Mouse (Mus musculus): ENCODE data around the gene Med21. TPM values are rescaled to one million over a fixed set of nuclear protein-coding genes. Genes with fewer than 3 reads are reported as not detected.
A peak's percentile ranks its signal among the peaks of the same experiment; 100 is the strongest.

Gene Med21
- polyA plus RNA-seq, 1 experiment from 2014 or later = 97.2 TPM

- no peaks in the 10 kb centered on the region for H3K27me3 ChIP-seq (replicated peaks; ENCODE audit: control insufficient read depth, insufficient read depth, low read length)
- H3K9ac ChIP-seq (ENCODE audit: low read depth, low read length) = no peak overlapping the region
- ATAC-seq (replicated peaks; ENCODE audit: low FRiP score) = no peak
- H3K27ac ChIP-seq (ENCODE audit: low read depth, low read length) = no peak overlapping the region
- no peak for DNase-seq (ENCODE audit: low spot score)
- WGBS = 37% methylated on average over 10 of the region's 10 CpGs
- H3K4me3 ChIP-seq (ENCODE audit: low read depth, low read length) = no peak overlapping the region
- H3K4me1 ChIP-seq (replicated peaks; ENCODE audit: control insufficient read depth, insufficient read depth, low read length) = peaks cover 3% of the 10 kb centered on the region; the same call in 1 of the 2 replicates
- H3K36me3 ChIP-seq (ENCODE audit: control insufficient read depth, insufficient read depth, low read length) = no peaks in the 10 kb centered on the region
- H3K4me2 ChIP-seq = no peak overlapping the region
- H3K9me3 ChIP-seq (ENCODE audit: control insufficient read depth, low read length) = no peaks in the 10 kb centered on the region
These were observed 36.1 kb downstream of the Med21 start for GRCm38 (mm10) chr6:146678136-146679070.

- no peak overlapping the region for H3K4me3 ChIP-seq (ENCODE audit: low read depth, low read length)
- H3K9me3 ChIP-seq (ENCODE audit: control insufficient read depth, low read length) = no peaks in the 10 kb centered on the region
- no peaks in the 10 kb centered on the region for H3K36me3 ChIP-seq (ENCODE audit: control insufficient read depth, insufficient read depth, low read length)
- H3K27me3 ChIP-seq (replicated peaks; ENCODE audit: control insufficient read depth, insufficient read depth, low read length) = no peaks in the 10 kb centered on the region
- no peak overlapping the region for H3K9ac ChIP-seq (ENCODE audit: low read depth, low read length)
- 82% methylated on average over 4 of the region's 4 CpGs for WGBS
- no peak overlapping the region for H3K27ac ChIP-seq (ENCODE audit: low read depth, low read length)
- ATAC-seq (replicated peaks; ENCODE audit: low FRiP score) = no peak
- H3K4me2 ChIP-seq = no peak overlapping the region
- DNase-seq (ENCODE audit: low spot score) = no peak
- H3K4me1 ChIP-seq (replicated peaks; ENCODE audit: control insufficient read depth, insufficient read depth, low read length) = no peaks in the 10 kb centered on the region; the same call in 1 of the 2 replicates
These were observed 41.5 kb downstream of the Med21 start for GRCm38 (mm10) chr6:146683881-146684280.

DNA sequence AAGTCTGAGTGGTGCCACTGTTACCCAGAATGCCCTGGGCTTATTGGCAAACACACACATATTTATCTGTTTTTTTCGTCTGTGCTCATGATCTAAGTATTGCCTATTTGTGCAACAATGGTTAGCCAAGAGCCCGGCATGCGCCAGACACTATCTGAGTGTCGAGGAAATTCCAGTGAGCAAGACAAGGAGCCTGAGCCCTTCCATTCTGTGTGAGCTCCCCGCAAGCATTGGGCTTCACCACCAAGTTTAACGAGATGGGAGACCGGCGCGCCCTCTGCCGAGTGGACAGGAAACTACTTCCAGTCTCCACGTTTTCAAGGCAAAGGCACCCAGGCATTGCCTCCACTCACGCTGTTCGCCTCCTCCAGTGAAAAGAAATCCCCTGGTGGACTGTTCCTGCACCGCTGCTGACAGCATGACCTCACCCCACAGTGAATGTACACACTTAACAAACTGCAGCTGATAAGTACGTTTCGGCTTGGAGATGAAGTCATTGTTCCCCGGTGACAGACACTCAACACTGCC, 43.5 kb downstream of the Med21 start:
- no peaks in the 10 kb centered on the region for H3K27me3 ChIP-seq (replicated peaks; ENCODE audit: control insufficient read depth, insufficient read depth, low read length)
- H3K36me3 ChIP-seq (ENCODE audit: control insufficient read depth, insufficient read depth, low read length) = no peaks in the 10 kb centered on the region
- H3K4me3 ChIP-seq (ENCODE audit: low read depth, low read length) = no peak overlapping the region
- no peak overlapping the region for H3K9ac ChIP-seq (ENCODE audit: low read depth, low read length)
- no peaks in the 10 kb centered on the region for H3K9me3 ChIP-seq (ENCODE audit: control insufficient read depth, low read length)
- H3K4me2 ChIP-seq = no peak overlapping the region
- peak; percentile 47; the same call in 1 of the 2 replicates for ATAC-seq (replicated peaks; ENCODE audit: low FRiP score)
- H3K27ac ChIP-seq (ENCODE audit: low read depth, low read length) = no peak overlapping the region
- no peaks in the 10 kb centered on the region; the same call in 1 of the 2 replicates for H3K4me1 ChIP-seq (replicated peaks; ENCODE audit: control insufficient read depth, insufficient read depth, low read length)
- WGBS = 63% methylated on average over 17 of the region's 17 CpGs
- no peak for DNase-seq (ENCODE audit: low spot score)

- no peak overlapping the region for H3K4me3 ChIP-seq (ENCODE audit: low read depth, low read length)
- ATAC-seq (replicated peaks; ENCODE audit: low FRiP score) = peak; percentile 68
- no peaks in the 10 kb centered on the region for H3K27me3 ChIP-seq (replicated peaks; ENCODE audit: control insufficient read depth, insufficient read depth, low read length)
- H3K9me3 ChIP-seq (ENCODE audit: control insufficient read depth, low read length) = no peaks in the 10 kb centered on the region
- DNase-seq (ENCODE audit: low spot score) = no peak
- H3K27ac ChIP-seq (ENCODE audit: low read depth, low read length) = no peak overlapping the region
- no peaks in the 10 kb centered on the region; the same call in 1 of the 2 replicates for H3K4me1 ChIP-seq (replicated peaks; ENCODE audit: control insufficient read depth, insufficient read depth, low read length)
- no peaks in the 10 kb centered on the region for H3K36me3 ChIP-seq (ENCODE audit: control insufficient read depth, insufficient read depth, low read length)
- WGBS = 60% methylated on average over 5 of the region's 5 CpGs
- H3K4me2 ChIP-seq = no peak overlapping the region
- H3K9ac ChIP-seq (ENCODE audit: low read depth, low read length) = no peak overlapping the region
These were observed 44.3 kb downstream of the Med21 start for GRCm38 (mm10) chr6:146686463-146687196.

- Histone ChIP-seq H3K36me3 (ENCODE audit: control insufficient read depth, insufficient read depth, low read length) (no peaks in the 10 kb centered on the region), H3K9me3 (ENCODE audit: control insufficient read depth, low read length) (no peaks in the 10 kb centered on the region), H3K27ac (ENCODE audit: low read depth, low read length) (no peak overlapping the region), H3K4me2 (no peak overlapping the region), H3K27me3 (replicated peaks; ENCODE audit: control insufficient read depth, insufficient read depth, low read length) (no peaks in the 10 kb centered on the region), H3K4me3 (ENCODE audit: low read depth, low read length) (no peak overlapping the region), H3K4me1 (replicated peaks; ENCODE audit: control insufficient read depth, insufficient read depth, low read length) (no peaks in the 10 kb centered on the region; the same call in 1 of the 2 replicates), H3K9ac (ENCODE audit: low read depth, low read length) (no peak overlapping the region)
- 79% methylated on average over 7 of the region's 7 CpGs for WGBS
- DNase-seq (ENCODE audit: low spot score) (no peak), ATAC-seq (replicated peaks; ENCODE audit: low FRiP score) (no peak)
These were observed 45.7 kb downstream of the Med21 start for GRCm38 (mm10) chr6:146688010-146688409.

GRCm38 (mm10) chr6:146688861-146689260, 46.5 kb downstream of the Med21 start:
- WGBS = 80% methylated on average over 5 of the region's 5 CpGs
- no peaks in the 10 kb centered on the region for H3K36me3 ChIP-seq (ENCODE audit: control insufficient read depth, insufficient read depth, low read length)
- DNase-seq (ENCODE audit: low spot score) (no peak), ATAC-seq (replicated peaks; ENCODE audit: low FRiP score) (no peak)
- no peaks in the 10 kb centered on the region for H3K9me3 ChIP-seq (ENCODE audit: control insufficient read depth, low read length)
- no peaks in the 10 kb centered on the region; the same call in 1 of the 2 replicates for H3K4me1 ChIP-seq (replicated peaks; ENCODE audit: control insufficient read depth, insufficient read depth, low read length)
- H3K4me2 ChIP-seq = no peak overlapping the region
- no peak overlapping the region for H3K4me3 ChIP-seq (ENCODE audit: low read depth, low read length)
- no peak overlapping the region for H3K27ac ChIP-seq (ENCODE audit: low read depth, low read length)
- H3K27me3 ChIP-seq (replicated peaks; ENCODE audit: control insufficient read depth, insufficient read depth, low read length) = no peaks in the 10 kb centered on the region
- H3K9ac ChIP-seq (ENCODE audit: low read depth, low read length) = no peak overlapping the region

- DNase-seq (ENCODE audit: low spot score) (no peak), ATAC-seq (replicated peaks; ENCODE audit: low FRiP score) (no peak)
- Histone ChIP-seq H3K4me1 (replicated peaks; ENCODE audit: control insufficient read depth, insufficient read depth, low read length) (no peaks in the 10 kb centered on the region), H3K4me2 (no peak overlapping the region), H3K27ac (ENCODE audit: low read depth, low read length) (no peak overlapping the region), H3K9me3 (ENCODE audit: control insufficient read depth, low read length) (peaks cover 3% of the 10 kb centered on the region; the same call in 1 of the 2 replicates), H3K4me3 (ENCODE audit: low read depth, low read length) (no peak overlapping the region), H3K36me3 (ENCODE audit: control insufficient read depth, insufficient read depth, low read length) (no peaks in the 10 kb centered on the region), H3K27me3 (replicated peaks; ENCODE audit: control insufficient read depth, insufficient read depth, low read length) (no peaks in the 10 kb centered on the region), H3K9ac (ENCODE audit: low read depth, low read length) (no peak overlapping the region)
- 82% methylated on average over 5 of the region's 5 CpGs for WGBS
These were observed 55.4 kb downstream of the Med21 start for GRCm38 (mm10) chr6:146697767-146698166.

DNA sequence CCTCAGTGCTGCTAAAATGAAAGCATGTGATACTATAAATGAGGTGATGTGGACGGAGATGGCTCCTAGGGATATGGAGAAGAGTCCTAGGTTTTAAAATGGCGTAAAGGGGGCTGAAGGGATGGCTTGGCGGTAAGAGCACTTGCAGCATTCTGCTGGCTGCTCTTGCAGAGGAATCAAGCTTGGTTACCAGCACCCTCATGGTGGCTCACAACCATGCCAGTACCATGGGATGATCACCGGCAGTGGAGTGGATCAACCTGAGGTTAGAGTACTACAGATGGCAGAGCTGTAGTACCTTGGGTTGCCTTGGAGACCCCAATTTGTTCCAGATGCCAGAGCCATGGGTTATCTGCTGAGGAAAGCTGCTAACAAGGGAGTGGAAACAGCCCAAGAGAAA, 56.0 kb downstream of the Med21 start:
- H3K36me3 ChIP-seq (ENCODE audit: control insufficient read depth, insufficient read depth, low read length) = no peaks in the 10 kb centered on the region
- no peak overlapping the region for H3K27ac ChIP-seq (ENCODE audit: low read depth, low read length)
- DNase-seq (ENCODE audit: low spot score) = no peak

More for the DNA sequence above, 56.0 kb downstream of the Med21 start:
- ATAC-seq (replicated peaks; ENCODE audit: low FRiP score) = no peak
- no peak overlapping the region for H3K4me3 ChIP-seq (ENCODE audit: low read depth, low read length)
- H3K9ac ChIP-seq (ENCODE audit: low read depth, low read length) = no peak overlapping the region
- H3K4me1 ChIP-seq (replicated peaks; ENCODE audit: control insufficient read depth, insufficient read depth, low read length) = no peaks in the 10 kb centered on the region
- H3K27me3 ChIP-seq (replicated peaks; ENCODE audit: control insufficient read depth, insufficient read depth, low read length) = no peaks in the 10 kb centered on the region
- no peak overlapping the region for H3K4me2 ChIP-seq
- peaks cover 3% of the 10 kb centered on the region; the same call in 1 of the 2 replicates for H3K9me3 ChIP-seq (ENCODE audit: control insufficient read depth, low read length)
- WGBS = 83% methylated on average over 4 of the region's 4 CpGs
